In the genomic region with DNA sequence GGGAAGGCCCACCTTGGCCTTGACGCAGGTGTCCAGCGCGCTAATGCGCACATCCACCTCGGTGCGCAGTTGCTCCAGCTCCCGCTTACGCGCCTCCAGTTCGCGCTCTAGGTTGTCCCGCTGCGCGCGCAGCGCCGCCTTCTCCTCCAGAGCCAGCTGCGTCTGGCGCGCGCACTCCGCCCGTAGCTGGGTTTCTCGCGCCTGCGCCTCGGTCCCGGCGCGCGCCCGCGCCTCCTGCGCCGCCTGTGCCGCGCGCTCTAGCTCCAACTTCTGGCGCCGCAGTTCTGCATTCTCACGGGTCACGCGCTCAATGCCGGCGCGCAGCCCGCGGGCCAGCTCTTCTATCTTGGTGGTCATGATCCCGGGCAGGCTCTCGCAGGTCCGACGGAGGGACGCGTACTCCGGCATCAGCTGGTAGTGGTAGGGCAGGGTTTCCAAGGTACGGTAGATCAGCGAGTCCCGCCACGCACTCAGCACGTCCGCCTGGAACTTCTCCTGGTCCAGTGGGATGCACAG, we compare ENCODE assay signal across 8 mouse cellular contexts. TPM values are rescaled to one million over a fixed set of nuclear protein-coding genes. Genes with fewer than 3 reads are reported as not detected.
DNase-seq lines count a peak whose midpoint lies in the region; ATAC-seq and TF ChIP-seq lines count a peak whose summit lies in the region.

No protein-coding gene starts in this region.

- no peaks in the 10 kb centered on the region for H3K9me3 ChIP-seq in ES-Bruce4 (replicated peaks; ENCODE audit: control insufficient read depth, insufficient read depth, low read length, poor library complexity, severe bottlenecking)
- no peaks in the 10 kb centered on the region for H3K9me3 ChIP-seq in forebrain, embryonic 11.5 days (ENCODE audit: control insufficient read depth, low read length)
- no peaks in the 10 kb centered on the region for H3K9me3 ChIP-seq in heart, embryonic 13.5 days
- H3K9me3 ChIP-seq in kidney, embryonic 16.5 days (ENCODE audit: low read length) = no peaks in the 10 kb centered on the region
- H3K9me3 ChIP-seq in liver, embryonic 11.5 days (ENCODE audit: control insufficient read depth, low read length) = no peaks in the 10 kb centered on the region
- no peaks in the 10 kb centered on the region for H3K9me3 ChIP-seq in neural tube, embryonic 11.5 days (ENCODE audit: control insufficient read depth, low read length)

- ATAC-seq in forebrain, embryonic 11.5 days (replicated peaks; ENCODE audit: low FRiP score) = peak; percentile 77
- peak; percentile 47; the same call in 1 of the 2 replicates for ATAC-seq in heart, embryonic 13.5 days (ENCODE audit: extremely low read depth, insufficient number of reproducible peaks, low FRiP score, low TSS enrichment)
- ATAC-seq in kidney, embryonic 16.5 days (ENCODE audit: low FRiP score, low TSS enrichment) = peak; percentile 72; the same call in 1 of the 2 replicates
- ATAC-seq in liver, embryonic 11.5 days (replicated peaks; ENCODE audit: low FRiP score) = peak; percentile 48
- peak; percentile 45; the same call in 1 of the 2 replicates for ATAC-seq in neural tube, embryonic 11.5 days (ENCODE audit: insufficient read depth, low FRiP score, low TSS enrichment)

- peak overlapping the region; percentile 80 for H3K4me3 ChIP-seq in ES-Bruce4 (ENCODE audit: low read depth, low read length)
- peak overlapping the region; percentile 33 for H3K4me3 ChIP-seq in forebrain, embryonic 11.5 days (ENCODE audit: low read depth, low read length)
- H3K4me3 ChIP-seq in heart, embryonic 13.5 days = peak overlapping the region; percentile 51
- peak overlapping the region; percentile 56 for H3K4me3 ChIP-seq in kidney, embryonic 16.5 days (ENCODE audit: low read length)
- H3K4me3 ChIP-seq in liver, embryonic 11.5 days (ENCODE audit: low read depth, low read length) = peak overlapping the region; percentile 48
- H3K4me3 ChIP-seq in neural tube, embryonic 11.5 days (ENCODE audit: low read depth, low read length) = peak overlapping the region; percentile 21

- peaks cover 3% of the 10 kb centered on the region for H3K4me1 ChIP-seq in ES-Bruce4 (ENCODE audit: control insufficient read depth, insufficient read depth, low read length)
- H3K4me1 ChIP-seq in forebrain, embryonic 11.5 days (replicated peaks; ENCODE audit: control insufficient read depth, insufficient read depth, low read length) = peaks cover 5% of the 10 kb centered on the region; the same call in 1 of the 2 replicates
- H3K4me1 ChIP-seq in heart, embryonic 13.5 days = peaks cover 17% of the 10 kb centered on the region
- peaks cover 6% of the 10 kb centered on the region for H3K4me1 ChIP-seq in kidney, embryonic 16.5 days (ENCODE audit: insufficient read depth, low read length)
- H3K4me1 ChIP-seq in liver, embryonic 11.5 days (replicated peaks; ENCODE audit: control insufficient read depth, insufficient read depth, low read length) = peaks cover 17% of the 10 kb centered on the region
- no peaks in the 10 kb centered on the region for H3K4me1 ChIP-seq in neural tube, embryonic 11.5 days (ENCODE audit: control insufficient read depth, insufficient read depth, low read length)

- H3K36me3 ChIP-seq in ES-Bruce4 (ENCODE audit: control insufficient read depth, insufficient read depth, low read length, poor library complexity, severe bottlenecking) = no peaks in the 10 kb centered on the region
- no peaks in the 10 kb centered on the region for H3K36me3 ChIP-seq in forebrain, embryonic 11.5 days (ENCODE audit: control insufficient read depth, insufficient read depth, low read length)
- H3K36me3 ChIP-seq in heart, embryonic 13.5 days = no peaks in the 10 kb centered on the region
- H3K36me3 ChIP-seq in kidney, embryonic 16.5 days (ENCODE audit: insufficient read depth, low read length) = no peaks in the 10 kb centered on the region
- no peaks in the 10 kb centered on the region for H3K36me3 ChIP-seq in liver, embryonic 11.5 days (ENCODE audit: control insufficient read depth, insufficient read depth, low read length)
- no peaks in the 10 kb centered on the region for H3K36me3 ChIP-seq in neural tube, embryonic 11.5 days (ENCODE audit: control insufficient read depth, insufficient read depth, low read length)

- H3K4me2 ChIP-seq in forebrain, embryonic 11.5 days (ENCODE audit: low read depth, low read length, severe bottlenecking) = peak overlapping the region; percentile 57
- H3K4me2 ChIP-seq in heart, embryonic 13.5 days = peak overlapping the region; percentile 80
- peak overlapping the region; percentile 89 for H3K4me2 ChIP-seq in kidney, embryonic 16.5 days (replicated peaks; ENCODE audit: low read depth, low read length)
- peak overlapping the region; percentile 65 for H3K4me2 ChIP-seq in liver, embryonic 11.5 days
- H3K4me2 ChIP-seq in neural tube, embryonic 11.5 days (ENCODE audit: low read depth) = peak overlapping the region; percentile 53

- TF ChIP-seq CTCF in ES-Bruce4 (IDR thresholded peaks at IDR 0.05; ENCODE audit: low read depth, low read length) = no peak

- H3K9ac ChIP-seq in ES-Bruce4 (ENCODE audit: low read depth, poor library complexity, severe bottlenecking) = peak overlapping the region; percentile 66
- H3K9ac ChIP-seq in forebrain, embryonic 11.5 days (ENCODE audit: low read length) = peak overlapping the region; percentile 17; the same call in 1 of the 2 replicates
- peak overlapping the region; percentile 76 for H3K9ac ChIP-seq in heart, embryonic 13.5 days
- H3K9ac ChIP-seq in kidney, embryonic 16.5 days (replicated peaks; ENCODE audit: low read length) = peak overlapping the region; percentile 67
- H3K9ac ChIP-seq in liver, embryonic 11.5 days (ENCODE audit: low read depth, low read length) = no peak overlapping the region
- H3K9ac ChIP-seq in neural tube, embryonic 11.5 days (ENCODE audit: low read length) = no peak overlapping the region

- H3K27ac ChIP-seq in ES-Bruce4 (ENCODE audit: insufficient read depth, low read length) = no peak overlapping the region
- no peak overlapping the region for H3K27ac ChIP-seq in forebrain, embryonic 11.5 days (ENCODE audit: low read depth, low read length)
- no peak overlapping the region for H3K27ac ChIP-seq in heart, embryonic 13.5 days (replicated peaks)
- no peak overlapping the region for H3K27ac ChIP-seq in kidney, embryonic 16.5 days (ENCODE audit: low read length)
- no peak overlapping the region for H3K27ac ChIP-seq in liver, embryonic 11.5 days (ENCODE audit: low read depth, low read length)
- no peak overlapping the region for H3K27ac ChIP-seq in neural tube, embryonic 11.5 days (ENCODE audit: low read depth, low read length)

- WGBS in forebrain, embryonic 11.5 days = under 1% methylated on average over 61 of the region's 61 CpGs
- under 1% methylated on average over 56 of the region's 61 CpGs for WGBS in heart, embryonic 13.5 days
- under 1% methylated on average over 61 of the region's 61 CpGs for WGBS in kidney, embryonic 16.5 days
- WGBS in liver, embryonic 11.5 days = 1% methylated on average over 61 of the region's 61 CpGs
- WGBS in neural tube, embryonic 11.5 days = under 1% methylated on average over 61 of the region's 61 CpGs

- no peak for TF ChIP-seq EP300 in ES-Bruce4 (IDR thresholded peaks at IDR 0.05; ENCODE audit: insufficient read depth, low read depth, low read length)

- H3K27me3 ChIP-seq in ES-Bruce4 (ENCODE audit: control insufficient read depth, insufficient read depth, low read length, poor library complexity, severe bottlenecking) = no peaks in the 10 kb centered on the region
- peaks cover 30% of the 10 kb centered on the region for H3K27me3 ChIP-seq in forebrain, embryonic 11.5 days (ENCODE audit: control insufficient read depth, insufficient read depth, low read length)
- H3K27me3 ChIP-seq in heart, embryonic 13.5 days (replicated peaks) = peaks cover 79% of the 10 kb centered on the region
- peaks cover 41% of the 10 kb centered on the region for H3K27me3 ChIP-seq in kidney, embryonic 16.5 days (ENCODE audit: insufficient read depth, low read length)
- H3K27me3 ChIP-seq in liver, embryonic 11.5 days (replicated peaks; ENCODE audit: control insufficient read depth, insufficient read depth, low read length) = peaks cover 35% of the 10 kb centered on the region
- H3K27me3 ChIP-seq in neural tube, embryonic 11.5 days (ENCODE audit: control insufficient read depth, insufficient read depth, low read length) = peaks cover 31% of the 10 kb centered on the region

- peak; percentile 26 for TF ChIP-seq POLR2A in ES-Bruce4 (IDR thresholded peaks at IDR 0.05; ENCODE audit: insufficient read depth, low read length)

- peak; percentile 63 for DNase-seq in c-Kit-positive CD71-positive TER-119-negative erythroid progenitor cells, embryonic 14.5 days (ENCODE audit: low read depth)
- peak; percentile 89 for DNase-seq in forebrain, embryonic 11.5 days (ENCODE audit: low spot score)
- peak; percentile 79 for DNase-seq in liver, embryonic 11.5 days (ENCODE audit: low spot score)
- peak; percentile 90 for DNase-seq in neural tube, embryonic 11.5 days (ENCODE audit: low spot score)
- DNase-seq in thymus, postnatal 14 days = peak; percentile 74

RNA-seq across cellular contexts. Expression of gene Plvap, which starts 3.9 kb away (rescaled TPM):
- 4.0 and 4.4 TPM in 2 replicates for polyA plus RNA-seq in ES-Bruce4 (2011; ENCODE audit: insufficient read depth, insufficient read length, low read depth, missing spikeins)
- 42.5 and 43.4 TPM in 2 replicates for polyA plus RNA-seq in forebrain, embryonic 11.5 days (2014; fragmentation: Nextera tagmentation; extraction: Ambion mirVana)
- 133 and 135 TPM in 2 replicates for polyA plus RNA-seq in heart, embryonic 13.5 days (2015; fragmentation: Nextera tagmentation; extraction: Ambion mirVana)
- polyA plus RNA-seq in kidney, embryonic 16.5 days (2015; fragmentation: Nextera tagmentation; extraction: Ambion mirVana) = 165 TPM in 2 replicates
- polyA plus RNA-seq in liver, embryonic 11.5 days (2014; fragmentation: Nextera tagmentation; extraction: Ambion mirVana) = 56.0 and 57.3 TPM in 2 replicates
- polyA plus RNA-seq in neural tube, embryonic 11.5 days (2014; fragmentation: Nextera tagmentation; extraction: Ambion mirVana) = 49.5 and 53.0 TPM in 2 replicates

RNA-seq across cellular contexts. Expression of gene Ccdc194, which starts 17.9 kb away (rescaled TPM):
- 4.3 and 4.9 TPM in 2 replicates for polyA plus RNA-seq in ES-Bruce4 (2011; ENCODE audit: insufficient read depth, insufficient read length, low read depth, missing spikeins)
- polyA plus RNA-seq in forebrain, embryonic 11.5 days (2014; fragmentation: Nextera tagmentation; extraction: Ambion mirVana) = 0.29 TPM in 1 of 2 replicates, not detected in the other
- polyA plus RNA-seq in heart, embryonic 13.5 days (2015; fragmentation: Nextera tagmentation; extraction: Ambion mirVana) = 0.48 and 0.65 TPM in 2 replicates
- 0.15 and 0.61 TPM in 2 replicates for polyA plus RNA-seq in kidney, embryonic 16.5 days (2015; fragmentation: Nextera tagmentation; extraction: Ambion mirVana)
- polyA plus RNA-seq in liver, embryonic 11.5 days (2014; fragmentation: Nextera tagmentation; extraction: Ambion mirVana) = 0.16 and 0.44 TPM in 2 replicates
- polyA plus RNA-seq in neural tube, embryonic 11.5 days (2014; fragmentation: Nextera tagmentation; extraction: Ambion mirVana) = 0.16 TPM in 1 of 2 replicates, not detected in the other

RNA-seq across cellular contexts. Expression of gene Gtpbp3, which starts 19.7 kb away (rescaled TPM):
- 14.8 and 16.3 TPM in 2 replicates for polyA plus RNA-seq in ES-Bruce4 (2011; ENCODE audit: insufficient read depth, insufficient read length, low read depth, missing spikeins)
- 7.9 and 10.8 TPM in 2 replicates for polyA plus RNA-seq in forebrain, embryonic 11.5 days (2014; fragmentation: Nextera tagmentation; extraction: Ambion mirVana)
- 11.6 and 12.6 TPM in 2 replicates for polyA plus RNA-seq in heart, embryonic 13.5 days (2015; fragmentation: Nextera tagmentation; extraction: Ambion mirVana)
- polyA plus RNA-seq in kidney, embryonic 16.5 days (2015; fragmentation: Nextera tagmentation; extraction: Ambion mirVana) = 22.2 and 22.5 TPM in 2 replicates
- 9.5 and 10.4 TPM in 2 replicates for polyA plus RNA-seq in liver, embryonic 11.5 days (2014; fragmentation: Nextera tagmentation; extraction: Ambion mirVana)
- 6.0 and 8.4 TPM in 2 replicates for polyA plus RNA-seq in neural tube, embryonic 11.5 days (2014; fragmentation: Nextera tagmentation; extraction: Ambion mirVana)

RNA-seq across cellular contexts. Expression of gene Ano8, which starts 21.9 kb away (rescaled TPM):
- polyA plus RNA-seq in ES-Bruce4 (2011; ENCODE audit: insufficient read depth, insufficient read length, low read depth, missing spikeins) = 7.0 and 7.1 TPM in 2 replicates
- polyA plus RNA-seq in forebrain, embryonic 11.5 days (2014; fragmentation: Nextera tagmentation; extraction: Ambion mirVana) = 5.7 and 9.3 TPM in 2 replicates
- 0.63 and 0.78 TPM in 2 replicates for polyA plus RNA-seq in heart, embryonic 13.5 days (2015; fragmentation: Nextera tagmentation; extraction: Ambion mirVana)
- 0.81 and 1.0 TPM in 2 replicates for polyA plus RNA-seq in kidney, embryonic 16.5 days (2015; fragmentation: Nextera tagmentation; extraction: Ambion mirVana)
- 0.60 and 0.96 TPM in 2 replicates for polyA plus RNA-seq in liver, embryonic 11.5 days (2014; fragmentation: Nextera tagmentation; extraction: Ambion mirVana)
- polyA plus RNA-seq in neural tube, embryonic 11.5 days (2014; fragmentation: Nextera tagmentation; extraction: Ambion mirVana) = 5.6 and 6.3 TPM in 2 replicates

RNA-seq across cellular contexts. Expression of gene Bst2, which starts 29.6 kb away (rescaled TPM):
- polyA plus RNA-seq in ES-Bruce4 (2011; ENCODE audit: insufficient read depth, insufficient read length, low read depth, missing spikeins) = 207 and 235 TPM in 2 replicates
- polyA plus RNA-seq in forebrain, embryonic 11.5 days (2014; fragmentation: Nextera tagmentation; extraction: Ambion mirVana) = 3.1 and 4.9 TPM in 2 replicates
- 34.0 and 39.5 TPM in 2 replicates for polyA plus RNA-seq in heart, embryonic 13.5 days (2015; fragmentation: Nextera tagmentation; extraction: Ambion mirVana)
- 53.6 and 55.6 TPM in 2 replicates for polyA plus RNA-seq in kidney, embryonic 16.5 days (2015; fragmentation: Nextera tagmentation; extraction: Ambion mirVana)
- polyA plus RNA-seq in liver, embryonic 11.5 days (2014; fragmentation: Nextera tagmentation; extraction: Ambion mirVana) = 21.9 and 24.0 TPM in 2 replicates
- polyA plus RNA-seq in neural tube, embryonic 11.5 days (2014; fragmentation: Nextera tagmentation; extraction: Ambion mirVana) = 3.7 and 4.9 TPM in 2 replicates

Comparison
In these comparisons a context has a peak if more than half of its experiments do, and no peak if none do; other contexts are left out.
1. H3K4me3 ChIP-seq: peak in every context shown above with its lines; median percentile 80 in ES-Bruce4; 56 in kidney, embryonic 16.5 days; 51 in heart, embryonic 13.5 days; 48 in liver, embryonic 11.5 days; 33 in forebrain, embryonic 11.5 days; 21 in neural tube, embryonic 11.5 days.
2. H3K9ac ChIP-seq: peak in ES-Bruce4 (single experiment), forebrain, embryonic 11.5 days (single experiment), heart, embryonic 13.5 days (single experiment) and kidney, embryonic 16.5 days (single experiment); none in liver, embryonic 11.5 days (single experiment) and neural tube, embryonic 11.5 days (single experiment).
3. Peak in every context shown above with its lines, with median percentiles within 50 percentile points of each other: DNase-seq, ATAC-seq and H3K4me2 ChIP-seq.